Mouse (Mus musculus): ENCODE results near the gene Btrc.

The Btrc gene

DNA sequence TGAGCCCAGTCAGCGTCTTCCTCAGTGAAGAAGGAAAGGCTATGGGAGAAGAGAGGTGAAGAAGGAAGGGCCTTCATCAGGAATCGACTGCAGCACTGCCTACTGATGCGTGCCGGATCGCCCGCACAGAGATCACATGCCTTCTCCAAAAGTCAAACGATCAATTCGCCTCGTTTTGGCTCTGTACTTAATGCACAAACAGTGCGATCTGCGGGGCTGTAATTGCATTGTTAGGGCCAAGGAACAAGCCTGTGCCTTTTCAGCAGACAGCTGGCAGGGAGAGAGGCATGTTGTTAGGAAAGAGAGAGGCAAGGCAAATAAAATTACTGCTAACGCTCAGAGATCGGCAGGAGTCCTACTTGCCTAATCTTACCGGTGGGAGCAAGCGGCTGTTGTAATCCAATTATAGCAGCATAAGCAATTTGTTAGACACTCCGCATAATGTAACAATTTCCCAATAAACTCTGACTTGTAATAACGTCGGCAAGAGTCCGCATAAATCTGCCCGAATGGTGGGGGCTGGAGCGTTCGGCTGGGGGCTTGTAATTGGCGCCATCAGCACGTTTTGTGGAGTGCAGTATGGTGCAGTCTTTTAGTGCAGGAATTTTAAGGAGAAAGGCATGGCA is 112.5 kb downstream of the Btrc start:
- no peak for DNase-seq

DNA sequence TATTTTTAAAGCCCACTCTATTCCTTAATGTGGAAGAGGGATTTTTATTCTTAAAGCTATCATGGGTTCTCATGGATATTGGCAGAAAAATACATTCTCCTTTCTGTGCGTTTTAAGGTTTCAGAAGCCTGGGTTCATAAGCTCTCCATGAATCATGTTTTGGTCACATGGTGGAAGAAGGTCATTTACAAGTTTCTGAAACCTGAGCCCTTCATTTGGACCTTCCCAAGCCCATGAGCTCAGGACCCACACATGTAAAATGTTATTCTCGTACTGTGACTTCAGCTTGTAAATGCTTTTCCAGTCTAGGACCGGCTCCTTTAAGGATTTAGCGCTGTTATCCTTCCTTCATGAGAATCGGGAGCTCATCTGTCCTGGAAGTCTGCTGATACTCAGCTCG is 116.0 kb downstream of the Btrc start:
- DNase-seq, result no peak

DNA sequence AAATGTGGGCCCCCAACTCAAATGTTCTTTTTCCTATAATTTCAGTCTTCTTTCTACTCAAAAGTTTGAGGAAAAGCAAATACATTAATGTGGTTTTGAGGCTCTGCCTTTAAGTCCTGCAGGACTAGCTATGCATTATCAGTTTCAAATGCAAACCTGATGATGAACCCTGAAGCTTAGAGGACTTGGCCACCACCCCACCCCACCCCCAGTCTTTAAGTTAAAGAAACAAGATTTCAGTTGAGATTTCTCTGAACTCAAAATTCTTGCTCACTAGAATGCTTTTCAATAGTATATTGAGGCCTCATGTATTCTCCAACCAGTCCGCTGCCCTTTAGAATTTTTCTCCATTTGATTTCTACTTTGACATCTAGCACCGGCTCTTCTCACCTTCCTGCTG is 117.0 kb downstream of the Btrc start:
- DNase-seq, result no peak

DNA sequence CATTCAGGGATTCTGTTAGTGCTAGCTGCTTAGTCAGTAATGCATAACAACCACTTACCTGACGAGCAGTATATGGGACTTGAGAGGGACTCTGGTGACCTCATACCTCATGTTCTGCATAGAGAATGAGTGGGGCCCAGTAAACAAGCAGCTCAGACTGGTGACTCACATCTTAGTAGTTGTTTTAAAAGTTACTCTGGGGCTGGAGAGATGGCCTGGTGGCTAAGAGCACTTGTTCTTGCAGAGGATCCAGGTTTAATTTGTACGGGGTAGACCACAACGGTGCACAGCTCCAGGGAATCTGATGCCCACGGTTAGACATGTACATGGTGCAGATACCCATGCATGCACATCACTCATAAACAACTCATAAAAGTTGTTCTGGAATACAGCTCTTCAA is 117.4 kb downstream of the Btrc start:
- DNase-seq, result no peak

DNA sequence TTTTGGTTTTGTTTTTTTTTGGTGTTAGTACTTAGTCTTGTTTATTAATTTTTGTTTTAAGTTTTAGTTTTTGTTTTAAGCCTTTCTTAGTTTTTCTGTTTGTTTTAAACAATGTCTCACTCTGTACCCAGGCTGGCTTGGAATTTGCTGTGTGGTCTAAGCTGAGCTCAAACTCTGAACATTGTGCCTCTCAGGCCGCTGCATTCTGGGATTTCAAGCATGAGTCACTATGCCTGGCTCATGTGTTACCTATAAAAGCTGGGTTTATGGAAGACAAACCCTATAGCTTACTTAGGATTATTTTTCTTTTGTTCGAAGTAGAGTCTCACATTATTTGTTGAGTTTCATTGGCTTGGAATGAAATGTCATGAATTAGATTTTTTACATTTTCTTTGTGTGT is 119.9 kb downstream of the Btrc start:
- DNase-seq, result no peak

DNA sequence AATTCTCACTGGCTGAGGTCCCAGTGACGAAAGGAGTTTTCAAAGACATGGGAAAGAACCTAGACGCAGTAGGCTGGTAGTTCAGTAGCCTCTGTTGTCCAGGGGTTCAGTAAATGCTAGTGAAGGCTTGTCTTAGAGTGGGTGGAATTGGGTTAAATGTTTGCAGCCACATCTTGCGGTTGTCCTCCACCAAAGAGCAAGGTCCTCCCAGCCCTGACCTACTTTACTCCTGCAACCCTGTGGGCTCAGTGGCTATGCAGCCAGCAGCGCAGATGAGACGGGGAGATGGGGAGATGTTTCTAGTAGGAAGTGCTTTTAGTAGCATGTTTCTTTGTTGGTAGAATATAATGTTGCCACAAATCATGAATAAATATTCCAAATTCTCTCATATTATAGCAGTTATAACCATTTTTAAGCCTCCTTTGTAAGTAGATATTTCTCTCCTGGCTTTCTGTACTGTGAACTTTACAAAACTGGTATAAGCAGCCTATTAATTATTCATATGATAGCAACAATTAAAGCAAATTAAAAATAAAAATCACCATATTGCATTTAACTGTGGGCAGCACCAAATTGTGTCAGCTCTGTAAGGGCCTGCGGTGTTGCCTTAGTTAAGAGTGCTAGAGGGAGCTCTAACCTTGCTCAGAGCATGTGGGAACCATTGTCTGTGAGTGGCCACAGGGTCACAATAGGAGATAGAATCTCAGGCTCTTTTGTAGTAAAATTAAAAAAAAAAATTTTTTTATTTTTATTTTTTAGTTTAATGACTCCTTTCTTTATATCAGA is 122.9 kb downstream of the Btrc start:
- DNase-seq, result no peak

DNA sequence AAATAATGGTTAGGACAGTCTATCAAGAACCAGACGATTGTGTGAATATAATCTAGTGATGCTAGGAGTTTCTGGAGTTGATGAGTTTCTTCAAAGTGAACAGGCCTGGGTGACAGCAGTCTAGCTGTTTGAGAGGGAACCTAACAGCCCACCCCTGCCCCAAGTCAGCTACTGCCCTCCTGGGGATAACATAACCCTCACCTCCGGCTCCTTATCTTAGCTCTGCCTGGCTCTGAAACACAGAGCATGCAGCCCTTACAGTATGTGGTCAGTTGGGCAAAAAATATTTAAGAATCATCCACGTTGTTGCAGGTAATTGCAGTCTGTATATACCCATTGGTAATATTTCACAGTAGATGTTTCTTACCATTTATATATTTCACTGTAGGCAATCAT is 123.5 kb downstream of the Btrc start:
- DNase-seq, result no peak

DNA sequence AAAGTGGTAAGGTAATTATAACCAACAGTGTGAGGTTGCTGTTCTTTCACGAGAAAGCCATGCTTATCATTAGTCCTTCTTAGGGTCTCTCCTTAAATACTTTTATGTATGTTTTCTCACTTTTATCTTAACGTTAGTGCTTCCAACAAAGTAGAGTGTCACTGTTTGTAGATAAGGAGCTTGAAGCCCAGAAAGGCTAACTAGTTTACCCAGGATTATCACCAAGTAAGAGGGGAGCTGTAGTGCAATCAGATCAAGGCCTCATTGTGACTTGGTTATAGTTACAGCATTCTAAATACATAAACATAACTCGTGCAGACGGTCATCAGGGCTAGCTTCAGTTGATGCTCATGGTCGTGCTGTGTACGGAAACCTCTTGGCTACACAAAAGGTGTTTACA is 126.4 kb downstream of the Btrc start:
- no peak for DNase-seq

DNA sequence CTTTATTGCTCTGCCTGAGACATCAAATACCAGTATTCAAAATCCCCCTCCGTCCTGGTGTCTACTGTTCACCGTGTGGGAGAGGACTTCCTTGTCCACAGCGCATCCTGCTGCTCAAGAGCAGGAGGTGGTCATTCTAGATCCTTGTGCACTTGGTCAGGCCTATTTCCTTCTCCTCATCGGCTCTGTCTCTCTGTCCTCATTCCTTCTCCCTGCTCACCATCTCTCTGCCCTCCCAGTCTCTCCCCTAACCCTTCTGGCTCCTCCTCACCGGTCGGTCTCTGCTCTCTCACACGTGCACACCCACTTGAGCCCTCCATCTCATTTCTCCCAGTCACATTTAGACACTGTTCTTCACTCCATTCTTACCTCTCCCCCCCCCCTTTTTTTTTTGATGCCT is 127.7 kb downstream of the Btrc start:
- no peak for DNase-seq

DNA sequence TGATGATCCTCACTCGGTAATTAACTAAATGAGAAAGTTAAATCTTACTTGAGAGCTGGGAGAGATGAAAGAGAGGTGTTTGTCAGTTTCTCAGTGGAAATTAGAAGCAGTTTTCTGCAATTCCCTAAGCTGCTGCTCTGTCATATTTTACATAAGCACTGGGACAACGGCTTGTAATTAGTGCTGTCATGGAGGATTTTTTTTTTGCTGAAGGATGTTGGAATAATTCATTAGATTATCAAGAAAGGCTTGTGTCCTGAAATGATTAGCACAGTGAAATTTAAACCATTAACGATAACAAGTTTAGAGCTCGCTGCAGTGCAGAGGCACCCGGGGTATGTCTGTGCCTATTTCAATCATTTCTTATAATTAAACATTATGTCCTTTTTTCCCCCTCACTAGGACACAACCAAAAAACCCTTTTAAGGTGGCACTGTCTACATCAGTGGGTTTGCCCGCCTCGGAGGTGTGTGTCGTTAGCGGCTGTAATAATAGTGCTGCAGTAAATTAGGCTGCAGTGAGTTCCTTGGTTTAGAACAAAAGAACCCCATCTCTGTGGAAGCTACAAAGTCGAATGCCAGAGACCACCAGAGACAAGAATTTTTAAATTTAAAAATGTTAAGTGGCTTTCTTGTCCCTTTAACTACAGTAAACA is 130.7 kb downstream of the Btrc start:
- DNase-seq, result no peak

DNA sequence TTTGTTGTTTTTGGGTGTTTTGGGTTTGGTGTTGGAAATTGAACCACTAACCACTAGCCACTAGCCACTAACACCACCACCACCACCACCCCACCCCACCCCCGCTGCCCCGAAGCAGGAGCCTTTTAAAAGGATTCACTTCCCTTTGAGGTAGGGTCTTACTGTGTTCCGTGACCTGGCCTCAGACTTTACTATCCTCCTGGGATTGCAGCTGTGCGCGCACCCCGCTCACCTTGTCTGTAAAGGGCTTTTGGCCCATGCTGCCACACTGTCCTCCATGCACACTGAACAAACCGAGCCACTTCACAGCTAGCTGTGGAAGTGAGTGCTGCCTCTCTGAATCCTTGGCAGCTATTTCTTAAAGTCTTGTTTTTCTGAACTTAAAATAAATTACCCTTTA is 141.9 kb downstream of the Btrc start:
- DNase-seq, result no peak

DNA sequence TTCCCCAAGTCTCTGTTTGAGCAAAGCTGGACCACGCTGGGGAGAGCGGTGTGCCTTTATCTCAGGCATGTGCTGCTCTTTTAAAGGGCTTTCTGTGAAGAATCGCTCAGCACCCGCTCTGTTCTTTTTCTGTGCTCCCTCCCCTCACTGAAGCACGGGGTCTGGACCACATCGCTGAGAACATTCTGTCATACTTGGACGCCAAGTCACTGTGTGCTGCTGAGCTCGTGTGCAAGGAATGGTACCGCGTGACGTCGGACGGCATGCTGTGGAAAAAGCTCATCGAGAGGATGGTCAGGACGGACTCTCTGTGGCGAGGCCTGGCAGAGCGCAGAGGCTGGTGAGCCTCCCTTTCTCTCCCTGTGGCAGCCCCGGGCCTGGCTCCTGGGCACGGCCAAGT is 144.0 kb downstream of the Btrc start:
- DNase-seq, result no peak

DNA sequence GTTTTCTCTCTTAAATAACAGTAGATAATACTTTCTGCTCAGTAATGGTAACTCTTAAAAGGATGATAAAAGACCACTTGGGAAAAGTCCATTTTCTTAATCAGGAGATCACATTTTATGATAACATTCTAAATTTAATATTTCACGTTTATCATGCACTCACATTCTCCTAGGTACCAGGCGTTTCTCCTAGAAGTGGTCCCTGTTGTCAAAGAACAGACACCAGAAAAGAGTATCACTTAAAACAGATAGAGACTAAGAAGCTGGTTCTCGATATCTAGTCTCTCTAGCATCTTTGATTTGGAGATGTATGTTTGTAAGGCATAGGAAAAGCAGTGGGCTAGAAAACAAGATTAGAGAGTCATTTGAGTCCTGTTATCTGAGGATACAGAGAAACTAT is 147.1 kb downstream of the Btrc start:
- DNase-seq, result no peak

DNA sequence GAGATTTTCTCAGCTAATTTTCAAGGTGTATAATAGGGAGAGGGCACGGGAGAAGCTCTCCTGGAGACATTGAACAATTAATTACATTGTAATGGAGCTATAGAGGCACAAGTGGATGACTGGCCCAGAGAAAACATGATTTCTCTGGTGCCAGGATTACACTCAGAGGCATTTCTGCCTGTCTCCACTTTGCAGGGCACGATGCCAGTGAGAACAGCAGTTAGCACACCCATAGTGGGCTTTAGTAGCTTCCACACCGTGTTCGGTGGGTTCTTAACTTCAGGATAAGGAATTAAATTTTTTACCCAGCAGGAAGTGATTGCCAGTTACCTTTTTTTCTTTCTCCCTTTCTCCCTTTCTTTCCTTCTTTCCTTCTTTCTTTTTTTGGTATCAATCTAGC is 147.9 kb downstream of the Btrc start:
- no peak for DNase-seq

DNA sequence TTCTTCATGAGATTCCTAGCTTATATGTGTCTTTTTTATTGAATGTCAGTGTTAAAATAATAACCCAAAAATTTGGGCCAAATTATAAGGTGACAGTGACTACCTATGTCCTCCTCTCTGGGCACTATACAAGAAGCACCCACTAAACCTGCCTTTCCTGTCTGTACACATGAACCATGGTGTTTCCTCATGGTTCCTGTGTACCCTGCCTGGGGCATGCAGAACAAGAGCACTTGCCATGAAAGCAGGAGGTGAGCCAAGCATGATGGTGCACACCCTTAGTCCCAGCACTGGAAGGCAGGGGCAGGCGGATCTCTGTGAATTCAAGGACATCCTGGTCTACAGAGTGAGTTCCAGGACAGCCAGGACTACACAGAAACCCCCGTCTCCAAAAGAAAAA is 151.8 kb downstream of the Btrc start:
- no peak for DNase-seq

DNA sequence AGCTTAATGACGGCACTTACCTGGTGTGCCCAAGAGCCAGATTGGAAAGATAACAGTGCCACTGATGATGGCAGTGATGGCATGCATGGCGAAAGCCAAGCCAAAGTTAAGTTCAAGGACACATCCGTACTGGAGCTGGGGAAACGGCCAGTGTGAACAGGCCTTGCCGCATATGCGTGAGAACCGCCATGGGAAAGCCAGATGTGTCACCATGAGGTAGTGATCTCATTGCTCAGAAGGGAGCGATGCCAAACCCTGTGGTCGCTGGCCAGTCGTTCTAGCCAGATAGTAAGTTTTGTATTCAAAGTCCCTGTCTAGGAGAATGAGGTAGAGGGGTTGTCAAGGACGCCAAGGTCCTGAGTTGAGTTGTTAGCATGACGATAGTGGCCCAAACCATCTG is 152.7 kb downstream of the Btrc start:
- DNase-seq, result no peak

DNA sequence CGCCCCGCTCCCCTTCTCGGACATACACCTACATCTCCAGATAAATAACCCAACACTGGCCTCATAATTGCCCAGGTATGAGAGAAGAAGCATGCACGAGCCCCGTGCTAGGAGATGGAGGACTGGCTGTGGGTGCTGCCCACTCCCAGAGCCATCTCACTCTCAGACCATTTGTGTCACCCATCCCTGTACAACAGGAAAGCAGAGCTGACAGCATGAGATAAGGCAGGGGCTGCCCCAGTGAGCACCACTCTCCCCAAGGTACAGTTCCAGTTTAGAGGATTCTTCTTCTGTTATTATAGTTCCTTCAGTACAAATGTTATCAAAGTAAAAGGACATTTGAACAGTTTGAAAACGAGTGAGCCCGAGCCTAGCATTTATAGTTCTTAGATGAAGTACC is 163.8 kb downstream of the Btrc start:
- no peak for DNase-seq

DNA sequence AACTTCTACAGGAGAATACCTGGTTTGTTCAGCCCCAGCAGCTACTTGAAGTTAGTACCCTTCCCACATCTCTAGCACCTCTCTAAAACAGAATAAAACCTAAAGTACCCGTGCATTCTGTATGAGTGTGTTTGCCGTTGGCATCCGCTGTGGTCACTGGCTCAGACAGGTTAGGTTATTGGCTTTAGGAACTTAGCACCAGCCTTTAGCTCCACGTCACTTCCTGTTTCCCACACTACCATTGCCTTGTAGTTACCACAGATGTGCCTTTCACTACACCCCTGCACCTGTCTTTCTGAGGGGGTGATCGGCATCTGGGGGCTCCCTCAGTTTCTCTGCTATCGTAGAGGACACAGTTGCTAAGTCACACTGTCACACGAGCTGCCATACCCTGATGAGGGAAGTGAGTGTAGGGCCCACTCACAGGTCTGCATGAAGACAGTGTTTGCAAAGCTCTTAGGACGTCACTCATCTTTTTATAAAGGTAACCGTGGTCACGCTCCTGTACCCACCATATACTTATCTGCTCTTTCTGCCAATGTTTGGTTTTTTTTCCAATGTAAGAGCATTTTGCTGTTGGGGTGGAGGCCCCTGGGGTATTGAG is 164.5 kb downstream of the Btrc start:
- DNase-seq, result no peak

DNA sequence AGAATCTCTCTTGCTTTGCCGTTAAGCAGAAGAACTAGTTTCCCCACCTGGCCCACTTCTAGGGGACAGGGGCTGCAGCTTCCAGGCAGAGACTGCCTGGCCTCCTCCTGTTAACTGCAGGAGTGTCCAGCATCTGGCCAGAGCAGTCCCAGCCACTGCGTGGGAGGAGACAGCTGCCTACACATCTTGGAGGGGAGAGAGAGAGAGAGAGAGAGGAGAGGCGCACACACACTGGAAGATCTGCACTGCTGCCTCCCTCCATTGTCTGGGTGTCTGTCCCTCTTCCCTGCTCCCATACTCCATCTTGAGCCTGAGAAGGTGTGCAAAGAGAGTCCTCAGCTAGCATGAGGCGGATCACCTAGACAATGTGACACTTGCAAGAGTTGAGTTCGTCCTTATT is 165.8 kb downstream of the Btrc start:
- no peak for DNase-seq

DNA sequence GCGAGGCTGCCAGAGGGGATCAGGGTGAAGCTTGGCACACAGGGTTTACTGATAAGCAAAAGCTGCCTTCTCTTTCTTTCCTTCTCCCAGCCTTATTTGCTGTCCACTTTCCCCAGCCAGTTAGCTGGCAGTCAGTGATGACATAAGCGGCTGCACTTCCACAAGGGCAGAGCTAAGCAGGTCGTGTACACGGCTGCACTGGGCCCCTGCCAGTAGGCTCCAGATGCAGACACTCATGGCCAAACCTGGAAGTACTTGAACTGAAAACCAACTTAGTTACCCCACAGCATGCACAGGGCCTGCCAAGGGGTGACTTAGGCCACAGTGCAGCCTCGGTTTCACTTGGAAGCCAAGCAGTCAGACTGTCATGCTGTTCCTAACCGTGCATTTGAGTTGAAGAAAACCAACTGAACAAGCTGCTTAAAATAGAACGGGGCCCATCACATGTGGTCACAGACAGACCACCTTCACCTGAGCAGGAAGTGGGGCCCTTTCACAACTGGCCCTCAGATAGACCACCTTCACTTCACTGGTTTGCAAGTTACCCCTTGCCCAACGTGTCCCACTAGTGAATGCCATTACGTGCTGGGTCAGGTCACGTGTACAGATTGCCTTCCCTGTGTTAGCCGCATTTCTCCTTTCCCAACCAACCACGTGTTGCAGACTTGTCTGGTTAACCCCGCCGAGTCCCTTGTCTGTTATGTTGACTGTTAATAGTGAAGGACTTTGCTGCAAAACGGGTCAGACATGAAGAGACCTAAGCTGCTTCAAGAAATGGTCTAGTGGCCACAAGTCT is 166.9 kb downstream of the Btrc start:
- no peak for DNase-seq

DNA sequence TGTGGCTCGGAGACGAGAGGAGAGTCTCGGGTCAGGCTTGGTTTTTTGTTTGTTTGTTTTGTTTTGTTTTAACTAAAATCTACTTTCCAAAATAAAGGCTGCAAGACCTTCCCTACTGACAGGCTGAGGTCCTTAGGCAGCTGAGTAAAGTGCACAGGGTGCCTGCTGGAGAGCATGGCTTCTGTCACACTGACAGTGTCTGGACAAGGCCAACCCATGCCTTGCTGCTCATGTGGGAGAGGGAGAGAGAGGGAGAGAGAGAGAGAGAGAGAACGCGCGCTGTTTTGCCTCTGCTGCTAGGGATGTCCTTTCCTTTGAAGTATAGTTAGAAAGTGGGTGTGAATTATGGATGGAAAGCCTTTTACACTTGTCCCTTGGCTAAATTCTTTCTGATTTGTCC is 168.0 kb downstream of the Btrc start:
- no peak for DNase-seq

DNA sequence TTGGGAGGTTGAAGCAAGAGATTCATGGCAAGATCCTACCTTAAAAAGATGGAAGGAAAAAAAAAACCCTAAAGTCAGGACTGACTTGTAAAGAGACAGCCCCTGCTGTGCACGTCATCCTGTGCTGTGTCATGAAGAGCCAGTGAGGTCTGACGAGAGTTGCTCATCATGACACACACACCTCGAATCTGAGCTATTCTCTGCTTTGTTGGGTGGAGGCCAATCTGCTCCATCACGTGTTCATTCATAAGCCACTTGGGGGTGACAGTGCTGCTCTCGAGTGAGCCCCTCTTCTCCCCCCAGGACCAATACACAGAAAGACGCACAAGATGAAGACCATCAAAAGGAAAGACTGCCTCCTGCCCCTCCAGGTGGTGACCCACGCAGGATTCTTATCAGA is 170.1 kb downstream of the Btrc start:
- DNase-seq, result no peak

DNA sequence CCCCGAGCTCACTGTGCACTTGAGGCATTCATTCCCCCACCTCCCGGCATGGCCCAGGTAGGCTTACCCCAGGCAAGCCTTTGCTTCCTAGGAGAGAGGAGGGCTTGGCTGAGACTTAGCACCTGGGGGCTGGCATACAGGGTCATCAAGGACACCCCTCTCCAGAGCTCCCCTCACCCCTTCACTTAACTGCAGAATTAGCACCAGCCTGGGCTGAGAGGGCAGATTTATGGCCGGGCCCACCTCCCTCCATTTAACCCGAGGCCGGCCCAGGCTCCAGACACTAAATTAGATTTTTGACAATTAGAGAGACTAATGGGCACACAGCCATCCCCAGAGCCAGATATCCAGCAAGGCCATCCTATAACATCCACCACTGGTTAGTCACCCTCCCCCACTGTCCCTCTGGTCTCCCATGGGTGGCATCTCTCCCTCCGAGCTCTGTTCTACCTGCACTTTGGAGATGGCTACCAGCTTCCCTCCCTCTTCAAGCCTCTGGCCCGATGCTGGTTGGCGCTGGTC is 171.7 kb downstream of the Btrc start:
- no peak for DNase-seq

Measured in kidney, adult 8-10 months (tissue).